Mouse (Mus musculus) brain, embryonic 18.5 days (tissue): ENCODE measurements around the gene Mfn2.

Experiments used
- DNase-seq: peaks from one replicate; pipeline ENCODE4 v3.0.0-alpha.2; 2012; ENCODE audit warnings: low read depth, low spot score

Mfn2 gene

GRCm38 (mm10) chr4:147904313-147905089 is at the start of gene Mfn2:
Gene Mfn2, minus strand, starts transcription at chr4:147904704.
- peak; percentile 81 for DNase-seq

GRCm38 (mm10) chr4:147953590-147953989 is 49.1 kb upstream of the Mfn2 start:
- no peak for DNase-seq

GRCm38 (mm10) chr4:147947511-147947910 is 43.0 kb upstream of the Mfn2 start:
- no peak for DNase-seq

GRCm38 (mm10) chr4:147943005-147943404 is 38.5 kb upstream of the Mfn2 start:
- no peak for DNase-seq

- DNase-seq = no peak
These were observed 36.8 kb upstream of the Mfn2 start for GRCm38 (mm10) chr4:147941045-147942020.

DNA sequence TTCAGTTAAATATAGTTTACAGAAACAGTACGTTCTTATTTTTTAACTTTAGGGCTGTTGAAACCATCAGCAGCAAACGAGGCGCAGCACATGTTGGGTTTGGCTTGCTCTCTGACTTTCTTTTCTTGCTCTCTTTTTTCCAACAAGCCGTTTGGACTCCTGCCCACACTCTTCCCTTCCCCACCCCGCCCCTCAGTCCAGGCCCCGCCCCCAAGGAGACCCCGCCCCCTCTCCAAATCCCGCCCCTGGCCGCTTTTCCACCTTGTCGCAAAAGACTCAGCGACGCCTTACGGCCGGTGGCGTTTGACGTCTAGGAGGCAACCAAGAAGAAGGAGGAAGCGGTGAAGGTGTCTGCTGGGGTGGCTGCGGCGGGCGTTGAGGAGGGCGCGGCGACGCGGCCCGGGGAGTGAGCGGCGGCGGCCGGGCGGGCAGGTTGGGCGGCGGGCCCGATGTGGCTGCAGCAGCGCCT is 36.1 kb upstream of the Mfn2 start, which contains the start of gene 2510039O18Rik:
Gene 2510039O18Rik (plus strand): TSS at position 320 of the 469 bp plus-strand sequence.
- peak; percentile 76 for DNase-seq

DNA sequence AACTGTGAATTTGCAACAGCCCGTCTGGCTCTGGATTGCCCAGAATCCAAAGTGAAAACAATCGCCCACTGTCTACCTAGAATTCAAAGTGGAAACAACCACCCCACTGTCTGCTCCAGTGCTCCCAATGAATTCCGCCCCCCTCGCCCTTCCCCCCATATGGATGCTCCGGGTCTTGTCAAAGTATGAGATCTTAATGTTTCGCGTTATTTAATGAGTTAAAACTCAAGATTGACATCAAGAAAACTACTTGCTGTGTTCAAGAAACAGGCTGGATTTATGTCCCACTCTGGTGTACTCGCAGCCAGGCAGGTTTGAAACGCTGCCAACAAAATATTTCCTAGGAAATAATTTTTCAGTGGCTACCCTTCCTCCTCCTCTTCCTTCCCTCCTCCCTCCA is 35.6 kb upstream of the Mfn2 start:
- DNase-seq = no peak

DNA sequence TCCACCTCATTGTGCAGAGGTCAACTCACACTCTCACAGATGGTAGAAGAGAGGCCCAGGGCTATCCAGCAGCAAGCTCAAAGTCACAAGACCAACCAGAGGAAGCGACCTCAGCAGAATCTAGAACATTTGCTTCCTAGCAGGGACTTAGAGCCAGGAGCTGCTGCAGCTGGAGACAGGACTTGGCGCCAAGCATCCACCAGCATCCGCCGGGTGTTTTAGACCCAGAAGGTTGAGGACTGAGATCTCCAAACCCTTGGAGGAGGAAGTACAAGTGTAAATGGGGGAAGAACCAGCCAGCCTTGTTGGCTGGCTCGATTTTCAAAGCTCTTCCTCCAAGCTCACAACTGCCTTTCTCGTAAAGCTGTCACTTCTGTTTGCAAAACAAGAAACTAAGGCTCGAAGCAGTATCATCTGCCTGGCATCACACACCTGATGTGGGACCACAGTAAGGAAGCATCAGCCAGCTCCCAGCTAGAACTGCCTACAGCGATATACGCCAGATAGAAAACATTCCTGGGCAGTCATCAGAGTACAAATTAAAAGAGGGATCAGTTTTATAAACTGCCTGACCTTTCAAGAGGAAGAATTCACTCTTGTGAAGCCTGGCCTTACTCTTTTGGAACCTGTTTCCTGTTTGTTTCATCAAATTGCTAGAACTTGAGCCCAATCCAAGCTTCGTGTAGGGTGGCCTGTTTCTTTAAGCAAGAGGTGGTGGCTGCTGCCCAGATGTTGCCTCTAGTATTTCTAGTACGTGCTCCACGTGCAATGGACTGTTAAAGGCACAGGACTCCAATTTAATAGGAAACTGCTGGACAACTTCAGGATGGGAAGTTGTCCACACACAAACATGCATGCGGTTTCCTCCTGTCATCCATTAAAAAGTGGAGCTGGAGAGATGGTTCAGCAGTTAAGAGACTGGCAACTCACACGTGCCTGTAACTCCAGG is 33.9 kb upstream of the Mfn2 start:
- DNase-seq = no peak

GRCm38 (mm10) chr4:147937486-147937885 is 33.0 kb upstream of the Mfn2 start:
- no peak for DNase-seq

DNA sequence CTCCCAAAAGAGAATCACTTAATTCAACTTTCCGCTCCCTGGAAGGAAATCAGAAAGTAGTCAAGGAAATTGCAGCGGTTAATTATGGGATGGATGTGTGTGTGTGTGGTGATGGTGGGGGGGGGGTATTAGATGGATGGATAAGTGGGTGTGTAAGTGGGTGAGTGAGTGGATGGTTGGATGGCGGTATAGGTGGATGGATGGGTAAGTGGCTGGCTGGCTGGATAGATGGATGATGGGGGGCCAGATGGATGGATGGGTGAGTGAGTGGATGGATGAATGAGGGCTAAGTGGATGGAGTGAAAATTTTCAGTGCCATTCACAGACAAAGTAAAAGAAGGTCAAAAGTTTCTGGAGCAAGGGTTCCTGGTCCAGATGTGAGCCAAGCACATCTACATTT is 32.5 kb upstream of the Mfn2 start:
- DNase-seq = no peak

DNA sequence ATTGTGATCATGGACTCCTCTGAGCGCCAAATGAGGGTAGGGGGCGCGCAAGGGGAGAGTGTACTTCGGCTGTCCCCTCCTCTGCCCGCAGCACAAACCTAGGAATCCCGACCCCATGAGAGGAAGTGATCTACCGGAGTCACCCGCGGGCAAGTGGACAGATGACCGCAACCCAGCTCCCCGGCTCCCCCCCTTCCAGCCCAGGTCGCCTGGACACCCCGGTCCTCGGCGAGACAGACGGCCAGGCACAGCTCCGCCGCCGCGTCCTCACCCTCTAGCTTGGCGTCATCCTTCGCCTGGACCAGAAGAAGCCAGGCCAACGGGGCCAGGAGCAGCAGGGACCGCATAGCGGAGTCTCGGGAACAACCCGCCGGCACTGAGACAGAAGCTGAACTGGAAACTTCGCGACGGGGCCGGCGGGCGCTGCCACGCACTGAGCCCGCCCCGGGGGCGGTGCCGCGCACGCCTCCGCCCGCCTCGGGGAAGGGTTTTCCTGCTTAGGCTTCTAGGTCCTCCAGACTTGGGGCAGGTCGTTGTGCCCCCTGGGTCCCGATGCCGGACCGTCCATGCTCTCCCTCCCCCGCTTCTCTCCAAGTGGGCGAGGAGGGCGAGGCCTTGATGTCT is 31.9 kb upstream of the Mfn2 start, which contains the start of gene Plod1:
Gene Plod1 (minus strand): TSS at position 437 of the 624 bp plus-strand sequence.
- DNase-seq = no peak

DNA sequence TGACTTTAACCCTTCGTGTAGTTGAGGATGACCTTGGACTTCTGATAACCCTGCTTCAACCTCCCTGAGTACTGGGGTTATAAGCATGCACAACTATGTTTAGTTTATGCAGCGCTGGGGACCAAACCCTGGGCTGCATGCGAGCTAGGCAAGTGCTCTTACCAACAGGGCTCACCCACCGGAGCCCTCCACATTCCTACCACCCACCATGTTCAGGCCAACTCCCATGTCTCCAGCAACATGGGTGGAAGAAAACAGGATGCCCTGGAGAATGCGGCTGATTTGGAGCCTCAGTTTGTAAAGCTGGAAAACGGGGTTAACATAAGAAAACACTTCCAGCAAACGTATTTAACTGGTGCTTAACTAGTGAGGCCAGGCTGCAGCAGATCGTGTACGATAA is 31.4 kb upstream of the Mfn2 start:
- no peak for DNase-seq

DNA sequence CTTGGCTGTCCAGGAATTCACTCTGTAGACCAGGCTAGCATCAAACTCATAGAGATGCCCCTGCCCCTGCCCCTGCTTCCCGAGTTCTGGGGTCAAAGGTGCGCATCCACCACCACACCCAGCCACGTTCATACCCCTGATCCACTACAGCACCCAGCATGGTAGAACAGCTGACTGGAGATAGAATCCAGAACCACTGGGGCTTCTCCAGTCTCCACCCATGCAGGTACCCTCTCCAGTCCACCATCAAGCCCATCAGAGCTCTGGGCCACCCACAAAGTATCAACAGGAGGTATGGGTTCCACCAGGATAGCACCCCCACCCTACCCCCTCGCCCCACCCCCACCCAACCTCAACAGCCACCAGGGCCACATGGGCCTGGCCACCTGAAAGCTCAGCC is 30.1 kb upstream of the Mfn2 start:
- no peak for DNase-seq

- DNase-seq = no peak
These were observed 29.6 kb upstream of the Mfn2 start for GRCm38 (mm10) chr4:147934134-147934533.

- no peak for DNase-seq
These were observed 26.4 kb upstream of the Mfn2 start for GRCm38 (mm10) chr4:147930946-147931345.

GRCm38 (mm10) chr4:147928540-147928939 is 24.0 kb upstream of the Mfn2 start:
- no peak for DNase-seq

DNA sequence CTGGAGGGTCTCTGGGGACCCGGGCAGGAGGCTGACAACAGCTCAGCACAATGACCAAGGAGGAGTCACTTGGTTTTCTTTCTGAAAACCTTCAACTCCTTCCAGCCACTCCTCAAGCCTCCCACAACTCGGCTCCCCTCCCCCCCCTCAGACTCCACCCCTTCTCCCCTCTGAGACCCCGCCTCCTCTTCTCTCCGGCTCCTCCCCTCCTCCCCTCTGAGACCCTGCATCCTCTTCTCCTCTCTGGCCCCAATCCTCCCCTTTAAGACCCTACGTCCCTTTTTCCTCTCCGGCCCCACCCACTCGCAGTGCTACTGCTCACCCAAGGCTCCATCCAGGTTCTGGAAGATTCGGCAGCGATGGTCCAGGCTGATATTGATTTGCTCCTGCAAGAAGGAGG is 23.6 kb upstream of the Mfn2 start:
- DNase-seq = no peak

GRCm38 (mm10) chr4:147927705-147928104 is 23.2 kb upstream of the Mfn2 start:
- no peak for DNase-seq

DNA sequence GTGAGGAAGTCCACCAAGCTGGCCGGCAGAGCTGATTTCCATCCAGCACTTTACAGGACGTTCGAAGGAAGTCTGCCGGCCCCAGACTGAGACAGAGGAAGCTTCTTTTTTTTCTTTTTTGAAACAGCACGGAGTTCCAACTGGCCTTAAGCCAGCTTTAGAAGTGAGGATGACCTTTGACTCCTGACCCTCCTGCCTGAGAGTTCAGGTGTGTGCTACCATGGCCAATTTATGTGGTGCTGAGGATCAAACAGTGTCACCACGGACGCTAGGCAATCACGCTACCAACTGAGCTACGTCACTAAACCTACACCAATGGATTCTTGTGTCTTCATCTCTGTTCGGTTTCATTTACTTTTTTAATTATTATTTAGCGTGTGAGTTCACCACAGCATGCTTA is 17.8 kb upstream of the Mfn2 start:
- DNase-seq = no peak

DNA sequence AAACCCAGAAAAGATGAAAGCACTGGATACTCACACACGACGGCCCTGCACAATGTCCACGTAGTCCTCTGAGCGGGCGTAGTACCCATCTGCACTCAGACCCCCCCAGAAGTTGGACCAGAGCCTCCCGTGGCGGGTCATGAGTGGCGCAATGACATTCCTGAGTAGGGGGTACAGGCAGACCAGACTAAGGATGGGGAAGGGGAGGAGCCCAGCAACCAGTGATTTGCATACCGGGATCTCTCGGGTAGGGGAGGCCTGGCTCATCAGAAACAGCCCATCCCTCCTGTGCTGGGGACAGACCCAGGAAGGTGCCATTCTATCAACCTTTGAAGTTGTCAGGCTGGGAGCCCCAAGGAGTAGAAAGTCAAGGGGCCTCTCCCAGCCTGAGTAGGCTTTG is 16.5 kb upstream of the Mfn2 start:
- DNase-seq = no peak
